Mouse (Mus musculus): ENCODE results near the gene Tbpl1.

- no peak for TF ChIP-seq CTCF (IDR thresholded peaks at IDR 0.05; ENCODE audit: extremely low read depth, insufficient read depth, insufficient read length, insufficient replicate concordance)
- TF ChIP-seq POLR2A (IDR thresholded peaks at IDR 0.05; ENCODE audit: low read depth, low read length) = no peak
These were observed 3.5 kb downstream of the Tbpl1 start for GRCm38 (mm10) chr10:22728257-22728656.
